Mouse (Mus musculus): ENCODE measurements around the gene Filip1. TPM values are rescaled to one million over a fixed set of nuclear protein-coding genes. Genes with fewer than 3 reads are reported as not detected.
"Not testable (repeated sequence)": the region's sequence is repeated elsewhere in the genome, so short reads cannot be mapped to it uniquely, and the experiment has no call there.

The Filip1 gene
- polyA plus RNA-seq, 1 experiment from 2014 or later = 11.1 TPM

GRCm38 (mm10) chr9:80026017-80026416, 13.4 kb upstream of the Filip1 start:
- no peak overlapping the region for H3K27ac ChIP-seq (ENCODE audit: low read length)
- no peak overlapping the region for H3K4me2 ChIP-seq (ENCODE audit: low read depth, low read length)
- H3K9ac ChIP-seq (ENCODE audit: low read length) = no peak overlapping the region
- no peak for ATAC-seq (ENCODE audit: insufficient read depth, low FRiP score)
- no peaks in the 10 kb centered on the region for H3K36me3 ChIP-seq (ENCODE audit: control insufficient read depth, insufficient read depth, low read length)
- H3K9me3 ChIP-seq (replicated peaks; ENCODE audit: control insufficient read depth, low read length) = no peaks in the 10 kb centered on the region
- H3K27me3 ChIP-seq (ENCODE audit: control insufficient read depth, insufficient read depth, low read length) = no peaks in the 10 kb centered on the region
- H3K4me1 ChIP-seq (ENCODE audit: control insufficient read depth, insufficient read depth, low read length) = no peaks in the 10 kb centered on the region
- WGBS = 0% methylated on average over 2 of the region's 2 CpGs
- H3K4me3 ChIP-seq (replicated peaks; ENCODE audit: low read length) = no peak overlapping the region

GRCm38 (mm10) chr9:80025347-80025746, 12.7 kb upstream of the Filip1 start:
- not testable (repeated sequence) for H3K4me1 ChIP-seq (ENCODE audit: control insufficient read depth, insufficient read depth, low read length); H3K27me3 ChIP-seq (ENCODE audit: control insufficient read depth, insufficient read depth, low read length); H3K9me3 ChIP-seq (replicated peaks; ENCODE audit: control insufficient read depth, low read length); H3K9ac ChIP-seq (ENCODE audit: low read length); H3K4me2 ChIP-seq (ENCODE audit: low read depth, low read length); H3K27ac ChIP-seq (ENCODE audit: low read length); H3K36me3 ChIP-seq (ENCODE audit: control insufficient read depth, insufficient read depth, low read length); H3K4me3 ChIP-seq (replicated peaks; ENCODE audit: low read length); ATAC-seq (ENCODE audit: insufficient read depth, low FRiP score)
- WGBS = 88% methylated on average over 5 of the region's 5 CpGs

GRCm38 (mm10) chr9:80022821-80023220, 10.2 kb upstream of the Filip1 start:
- no peaks in the 10 kb centered on the region for H3K27me3 ChIP-seq (ENCODE audit: control insufficient read depth, insufficient read depth, low read length)
- no peak overlapping the region for H3K4me2 ChIP-seq (ENCODE audit: low read depth, low read length)
- no peak overlapping the region for H3K4me3 ChIP-seq (replicated peaks; ENCODE audit: low read length)
- 64% methylated on average over 8 of the region's 8 CpGs for WGBS
- H3K27ac ChIP-seq (ENCODE audit: low read length) = no peak overlapping the region
- H3K9me3 ChIP-seq (replicated peaks; ENCODE audit: control insufficient read depth, low read length) = no peaks in the 10 kb centered on the region
- no peak for ATAC-seq (ENCODE audit: insufficient read depth, low FRiP score)
- no peaks in the 10 kb centered on the region for H3K36me3 ChIP-seq (ENCODE audit: control insufficient read depth, insufficient read depth, low read length)
- H3K9ac ChIP-seq (ENCODE audit: low read length) = no peak overlapping the region
- H3K4me1 ChIP-seq (ENCODE audit: control insufficient read depth, insufficient read depth, low read length) = no peaks in the 10 kb centered on the region

- Histone ChIP-seq H3K27ac (ENCODE audit: low read length) (no peak overlapping the region), H3K4me2 (ENCODE audit: low read depth, low read length) (no peak overlapping the region), H3K9ac (ENCODE audit: low read length) (no peak overlapping the region), H3K9me3 (replicated peaks; ENCODE audit: control insufficient read depth, low read length) (no peaks in the 10 kb centered on the region), H3K36me3 (ENCODE audit: control insufficient read depth, insufficient read depth, low read length) (no peaks in the 10 kb centered on the region), H3K27me3 (ENCODE audit: control insufficient read depth, insufficient read depth, low read length) (no peaks in the 10 kb centered on the region), H3K4me1 (ENCODE audit: control insufficient read depth, insufficient read depth, low read length) (no peaks in the 10 kb centered on the region), H3K4me3 (replicated peaks; ENCODE audit: low read length) (no peak overlapping the region)
- WGBS = 40% methylated on average over 1 of the region's 1 CpGs
- ATAC-seq (ENCODE audit: insufficient read depth, low FRiP score) = no peak
Measured at GRCm38 (mm10) chr9:80021648-80022047, 9.0 kb upstream of the Filip1 start.

- no peak overlapping the region for H3K4me3 ChIP-seq (replicated peaks; ENCODE audit: low read length)
- H3K27ac ChIP-seq (ENCODE audit: low read length) = no peak overlapping the region
- no peak for ATAC-seq (ENCODE audit: insufficient read depth, low FRiP score)
- H3K36me3 ChIP-seq (ENCODE audit: control insufficient read depth, insufficient read depth, low read length) = no peaks in the 10 kb centered on the region
- WGBS = 42% methylated on average over 3 of the region's 3 CpGs
- H3K4me2 ChIP-seq (ENCODE audit: low read depth, low read length) = no peak overlapping the region
- no peaks in the 10 kb centered on the region for H3K4me1 ChIP-seq (ENCODE audit: control insufficient read depth, insufficient read depth, low read length)
- no peaks in the 10 kb centered on the region for H3K9me3 ChIP-seq (replicated peaks; ENCODE audit: control insufficient read depth, low read length)
- no peaks in the 10 kb centered on the region for H3K27me3 ChIP-seq (ENCODE audit: control insufficient read depth, insufficient read depth, low read length)
- no peak overlapping the region for H3K9ac ChIP-seq (ENCODE audit: low read length)
Measured at GRCm38 (mm10) chr9:80020429-80020828, 7.8 kb upstream of the Filip1 start.

- H3K4me2 ChIP-seq (ENCODE audit: low read depth, low read length) = no peak overlapping the region
- 78% methylated on average over 13 of the region's 13 CpGs for WGBS
- ATAC-seq (ENCODE audit: insufficient read depth, low FRiP score) = no peak
Measured at GRCm38 (mm10) chr9:80012016-80012415, 635 bp downstream of the Filip1 start.

GRCm38 (mm10) chr9:80002394-80003188, 10.1 kb downstream of the Filip1 start:
- H3K27me3 ChIP-seq (ENCODE audit: control insufficient read depth, insufficient read depth, low read length) = no peaks in the 10 kb centered on the region
- ATAC-seq (ENCODE audit: insufficient read depth, low FRiP score) = no peak
- H3K4me2 ChIP-seq (ENCODE audit: low read depth, low read length) = no peak overlapping the region
- no peaks in the 10 kb centered on the region for H3K9me3 ChIP-seq (replicated peaks; ENCODE audit: control insufficient read depth, low read length)
- H3K9ac ChIP-seq (ENCODE audit: low read length) = no peak overlapping the region
- H3K27ac ChIP-seq (ENCODE audit: low read length) = no peak overlapping the region
- no peak overlapping the region for H3K4me3 ChIP-seq (replicated peaks; ENCODE audit: low read length)
- no peaks in the 10 kb centered on the region for H3K36me3 ChIP-seq (ENCODE audit: control insufficient read depth, insufficient read depth, low read length)
- H3K4me1 ChIP-seq (ENCODE audit: control insufficient read depth, insufficient read depth, low read length) = no peaks in the 10 kb centered on the region
- 49% methylated on average over 14 of the region's 14 CpGs for WGBS

More at GRCm38 (mm10) chr9:80012016-80012415, 635 bp downstream of the Filip1 start:
- no peaks in the 10 kb centered on the region for H3K9me3 ChIP-seq (replicated peaks; ENCODE audit: control insufficient read depth, low read length)
- H3K4me3 ChIP-seq (replicated peaks; ENCODE audit: low read length) = no peak overlapping the region
- no peak overlapping the region for H3K9ac ChIP-seq (ENCODE audit: low read length)
- H3K27me3 ChIP-seq (ENCODE audit: control insufficient read depth, insufficient read depth, low read length) = no peaks in the 10 kb centered on the region
- no peak overlapping the region for H3K27ac ChIP-seq (ENCODE audit: low read length)
- H3K36me3 ChIP-seq (ENCODE audit: control insufficient read depth, insufficient read depth, low read length) = no peaks in the 10 kb centered on the region
- no peaks in the 10 kb centered on the region for H3K4me1 ChIP-seq (ENCODE audit: control insufficient read depth, insufficient read depth, low read length)

- no peak for ATAC-seq (ENCODE audit: insufficient read depth, low FRiP score)
- 87% methylated on average over 6 of the region's 6 CpGs for WGBS
- H3K9me3 ChIP-seq (replicated peaks; ENCODE audit: control insufficient read depth, low read length) = no peaks in the 10 kb centered on the region
Measured at GRCm38 (mm10) chr9:79997282-79997681, 15.4 kb downstream of the Filip1 start.

GRCm38 (mm10) chr9:79994296-79994695, 18.4 kb downstream of the Filip1 start:
- ATAC-seq (ENCODE audit: insufficient read depth, low FRiP score) = no peak

More at GRCm38 (mm10) chr9:79997282-79997681, 15.4 kb downstream of the Filip1 start:
- no peak overlapping the region for H3K4me3 ChIP-seq (replicated peaks; ENCODE audit: low read length)
- no peak overlapping the region for H3K9ac ChIP-seq (ENCODE audit: low read length)
- H3K4me1 ChIP-seq (ENCODE audit: control insufficient read depth, insufficient read depth, low read length) = no peaks in the 10 kb centered on the region
- H3K27ac ChIP-seq (ENCODE audit: low read length) = no peak overlapping the region
- H3K36me3 ChIP-seq (ENCODE audit: control insufficient read depth, insufficient read depth, low read length) = no peaks in the 10 kb centered on the region
- no peak overlapping the region for H3K4me2 ChIP-seq (ENCODE audit: low read depth, low read length)
- H3K27me3 ChIP-seq (ENCODE audit: control insufficient read depth, insufficient read depth, low read length) = no peaks in the 10 kb centered on the region

More at GRCm38 (mm10) chr9:79994296-79994695, 18.4 kb downstream of the Filip1 start:
- Histone ChIP-seq H3K27ac (ENCODE audit: low read length) (no peak overlapping the region), H3K4me2 (ENCODE audit: low read depth, low read length) (no peak overlapping the region), H3K4me3 (replicated peaks; ENCODE audit: low read length) (no peak overlapping the region), H3K36me3 (ENCODE audit: control insufficient read depth, insufficient read depth, low read length) (no peaks in the 10 kb centered on the region), H3K4me1 (ENCODE audit: control insufficient read depth, insufficient read depth, low read length) (no peaks in the 10 kb centered on the region), H3K27me3 (ENCODE audit: control insufficient read depth, insufficient read depth, low read length) (no peaks in the 10 kb centered on the region), H3K9me3 (replicated peaks; ENCODE audit: control insufficient read depth, low read length) (no peaks in the 10 kb centered on the region), H3K9ac (ENCODE audit: low read length) (no peak overlapping the region)
- 88% methylated on average over 5 of the region's 5 CpGs for WGBS
